Mouse (Mus musculus) heart, embryonic 11.5 days (tissue): ENCODE measurements around the gene Rrp9. TPM values are rescaled to one million over a fixed set of nuclear protein-coding genes. Genes with fewer than 3 reads are reported as not detected.

Source experiments
- ATAC-seq: fragments of 200-750 bp; cut with Nextera tagmentation; replicated peaks from 2 replicates; pipeline ENCODE4 v1.8.0; 2017; ENCODE audit warnings: moderate library complexity; ENCODE audit not compliant: insufficient number of reproducible peaks, low FRiP score, low TSS enrichment
- H3K27ac ChIP-seq: fragments of 300-500 bp; sonication (generic); 2 replicates; pipeline ENCODE4 v1.5.1; 2014; ENCODE audit warnings: mild to moderate bottlenecking, low read depth, low read length
- H3K27me3 ChIP-seq: fragments of 300-500 bp; sonication (generic); 2 replicates; pipeline ENCODE4 v1.6.1; 2014; ENCODE audit warnings: mild to moderate bottlenecking, low read length, mixed read lengths; ENCODE audit not compliant: control insufficient read depth, insufficient read depth
- H3K36me3 ChIP-seq: fragments of 300-500 bp; sonication (generic); 2 replicates; pipeline ENCODE4 v1.6.1; 2014; ENCODE audit warnings: mild to moderate bottlenecking, low read length, moderate library complexity, mixed read lengths; ENCODE audit not compliant: control insufficient read depth, insufficient read depth
- H3K4me1 ChIP-seq: fragments of 300-500 bp; sonication (generic); 2 replicates; pipeline ENCODE4 v1.6.1; 2014; ENCODE audit warnings: low read length; ENCODE audit not compliant: control insufficient read depth, insufficient read depth
- H3K4me2 ChIP-seq: fragments of 300-500 bp; sonication (generic); 2 replicates; pipeline ENCODE4 v1.6.1; 2014; ENCODE audit warnings: mild to moderate bottlenecking, moderate library complexity
- H3K4me3 ChIP-seq: fragments of 300-500 bp; sonication (generic); 2 replicates; pipeline ENCODE4 v1.5.1; 2014; ENCODE audit warnings: low read depth, low read length
- H3K9ac ChIP-seq: fragments of 300-500 bp; sonication (generic); 2 replicates; pipeline ENCODE4 v1.6.1; 2014; ENCODE audit warnings: mild to moderate bottlenecking, low read depth, low read length, moderate library complexity
- H3K9me3 ChIP-seq: fragments of 300-500 bp; sonication (generic); replicated peaks from 2 replicates; pipeline ENCODE4 v1.6.1; 2016; ENCODE audit warnings: low read length; ENCODE audit not compliant: control insufficient read depth
- WGBS: fragments of 180-500 bp; shearing (Covaris S2); extraction: QIAGEN DNeasy Blood & Tissue Kit; methylation state at CpG from one replicate; pipeline ENCODE4 v1.1.7; 2014; ENCODE audit not compliant: insufficient replicate concordance; 5-methylcytosine and 5-hydroxymethylcytosine counted together
- polyA plus RNA-seq: library from polyadenylated mRNA; unstranded; fragments of >200 nt; fragmentation: Nextera tagmentation; extraction: Ambion mirVana; gene quantifications from 2 replicates; pipeline ENCODE4 v1.2.1, GENCODE M21; 2014

Rrp9 gene
- polyA plus RNA-seq = 31.3 and 32.9 TPM in 2 replicates

DNA sequence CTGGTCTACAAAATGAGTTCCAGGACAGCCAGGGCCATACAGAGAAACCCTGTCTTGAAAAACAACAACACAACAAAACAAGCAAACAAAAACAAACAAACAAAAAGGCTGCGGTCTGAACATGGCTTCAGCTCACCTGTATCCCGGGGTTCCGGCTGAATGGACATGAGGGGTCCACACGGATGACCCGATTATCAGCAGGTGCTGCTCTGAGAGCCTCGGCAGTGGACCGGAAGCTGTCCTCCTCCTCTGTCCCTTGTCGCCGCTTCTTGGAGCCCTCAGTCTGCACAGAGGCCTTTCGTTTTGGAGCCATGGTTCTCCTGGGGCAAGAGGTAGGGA, at the start of gene Rrp9:
Gene Rrp9 (plus strand): TSS at position 301 of the 339 bp plus-strand sequence.
- Histone ChIP-seq H3K4me1 (peaks cover 33% of the 10 kb centered on the region), H3K27ac (no peak within 1 kb of the TSS), H3K9me3 (no peaks in the 10 kb centered on the region), H3K36me3 (no peaks in the 10 kb centered on the region), H3K4me2 (peak within 1 kb of the TSS; percentile 48), H3K4me3 (peak within 1 kb of the TSS; percentile 57; the same call in 1 of the 2 replicates), H3K9ac (peak within 1 kb of the TSS; percentile 58), H3K27me3 (no peaks in the 10 kb centered on the region)
- no peak for ATAC-seq
- WGBS = 82% methylated on average over 10 of the region's 10 CpGs

GRCm38 (mm10) chr9:106428719-106429220, 47.0 kb upstream of the Rrp9 start:
- peak; percentile 58 for ATAC-seq
- H3K27ac ChIP-seq = peak overlapping the region; percentile 96
- no peaks in the 10 kb centered on the region for H3K27me3 ChIP-seq
- H3K4me2 ChIP-seq = peak overlapping the region; percentile 67
- 18% methylated on average over 11 of the region's 11 CpGs for WGBS
- H3K36me3 ChIP-seq = peaks cover 18% of the 10 kb centered on the region
- peaks cover 10% of the 10 kb centered on the region for H3K4me1 ChIP-seq
- H3K9me3 ChIP-seq = no peaks in the 10 kb centered on the region
- peak overlapping the region; percentile 90 for H3K9ac ChIP-seq
- H3K4me3 ChIP-seq = peak overlapping the region; percentile 74

DNA sequence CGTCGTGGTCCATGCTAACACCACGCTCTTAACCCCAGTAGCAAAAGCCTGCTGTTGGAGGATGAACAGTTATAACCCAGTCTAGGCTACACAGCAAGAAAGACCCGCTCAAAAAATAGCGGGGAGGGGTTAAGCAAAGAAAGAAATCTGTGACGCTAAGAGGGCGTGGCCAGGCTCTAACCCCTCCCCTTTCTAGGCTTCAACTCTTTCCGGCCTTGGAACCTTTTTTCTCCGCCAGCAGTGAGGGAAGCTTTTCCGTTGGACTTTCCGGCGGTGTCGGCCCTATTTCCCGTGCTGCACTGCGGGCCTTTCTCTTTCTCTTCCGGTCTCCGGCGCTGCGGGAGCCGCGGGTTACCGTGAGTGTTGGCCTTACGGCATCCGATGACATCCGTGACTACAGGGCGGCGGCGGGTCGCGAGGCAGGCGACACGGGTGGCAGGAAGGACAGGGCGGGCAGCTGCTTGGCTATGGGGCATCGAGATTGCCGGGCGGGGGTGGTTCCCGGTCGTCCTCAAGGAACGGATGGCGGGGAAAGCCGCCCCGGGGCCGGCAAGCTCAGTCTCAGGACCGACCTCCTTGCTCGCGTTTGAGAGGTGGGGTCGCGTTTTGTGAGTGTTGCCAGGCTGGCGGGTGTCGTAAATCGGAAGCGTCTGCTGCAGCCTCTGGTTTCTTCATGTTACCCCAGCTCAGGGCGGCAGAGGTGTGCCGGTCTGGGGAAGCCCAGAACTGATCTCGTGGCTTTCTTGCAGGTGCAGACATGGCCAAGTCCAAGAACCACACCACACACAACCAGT, 46.3 kb upstream of the Rrp9 start, which contains the start of gene Rpl29:
Gene Rpl29 (plus strand): TSS at position 234 of the 794 bp plus-strand sequence.
- peak within 1 kb of the TSS; percentile 74 for H3K4me3 ChIP-seq
- H3K36me3 ChIP-seq = peaks cover 18% of the 10 kb centered on the region
- peak within 1 kb of the TSS; percentile 90 for H3K9ac ChIP-seq
- H3K27ac ChIP-seq = peak within 1 kb of the TSS; percentile 96
- WGBS = under 1% methylated on average over 55 of the region's 55 CpGs
- peak within 1 kb of the TSS; percentile 84 for H3K4me2 ChIP-seq
- peak; percentile 81 for ATAC-seq
- H3K9me3 ChIP-seq = no peaks in the 10 kb centered on the region
- H3K4me1 ChIP-seq = peaks cover 10% of the 10 kb centered on the region
- H3K27me3 ChIP-seq = no peaks in the 10 kb centered on the region

DNA sequence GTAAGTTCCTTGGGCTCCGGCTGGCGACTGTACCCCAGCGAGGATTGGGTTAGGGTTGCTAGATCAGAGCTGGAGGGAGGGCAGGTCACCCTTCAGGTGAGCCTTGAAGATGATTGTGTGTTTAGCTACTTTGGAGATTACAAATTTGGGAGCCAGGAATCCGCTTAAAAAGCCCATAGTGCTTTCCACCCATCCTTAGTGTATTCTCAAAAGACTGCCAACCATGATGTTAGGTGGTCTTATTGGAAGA, 45.8 kb upstream of the Rrp9 start:
- peak overlapping the region; percentile 96 for H3K27ac ChIP-seq
- H3K4me2 ChIP-seq = peak overlapping the region; percentile 84
- no peaks in the 10 kb centered on the region for H3K27me3 ChIP-seq
- 3% methylated on average over 4 of the region's 4 CpGs for WGBS
- peaks cover 18% of the 10 kb centered on the region for H3K36me3 ChIP-seq
- peak overlapping the region; percentile 74 for H3K4me3 ChIP-seq
- no peaks in the 10 kb centered on the region for H3K9me3 ChIP-seq
- peak overlapping the region; percentile 90 for H3K9ac ChIP-seq
- ATAC-seq = no peak
- peaks cover 10% of the 10 kb centered on the region for H3K4me1 ChIP-seq

DNA sequence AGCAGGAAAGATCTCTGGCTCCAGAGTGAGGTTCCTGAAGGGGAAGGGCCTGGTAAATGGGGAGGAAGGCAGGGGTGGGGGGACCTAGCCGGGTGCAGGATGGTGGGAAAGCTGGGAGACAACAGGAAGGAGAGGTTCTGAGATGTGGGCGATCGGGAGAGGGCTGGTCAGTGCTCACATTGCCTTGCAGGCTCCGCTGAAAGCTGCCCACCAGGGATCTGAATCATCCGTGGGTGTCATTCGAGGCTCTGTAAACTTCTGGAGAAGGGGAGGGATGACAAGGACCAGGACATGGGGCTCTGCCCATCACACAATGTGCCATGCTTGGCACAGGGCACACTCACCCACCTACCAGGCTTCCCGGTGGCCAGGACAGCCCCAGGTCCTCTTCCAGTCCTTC, 42.4 kb upstream of the Rrp9 start:
- no peak for ATAC-seq
- Histone ChIP-seq H3K27me3 (no peaks in the 10 kb centered on the region), H3K4me2 (no peak overlapping the region), H3K4me1 (peaks cover 22% of the 10 kb centered on the region), H3K4me3 (no peak overlapping the region), H3K9ac (no peak overlapping the region), H3K9me3 (no peaks in the 10 kb centered on the region), H3K36me3 (peaks cover 18% of the 10 kb centered on the region), H3K27ac (no peak overlapping the region)
- 63% methylated on average over 7 of the region's 7 CpGs for WGBS

DNA sequence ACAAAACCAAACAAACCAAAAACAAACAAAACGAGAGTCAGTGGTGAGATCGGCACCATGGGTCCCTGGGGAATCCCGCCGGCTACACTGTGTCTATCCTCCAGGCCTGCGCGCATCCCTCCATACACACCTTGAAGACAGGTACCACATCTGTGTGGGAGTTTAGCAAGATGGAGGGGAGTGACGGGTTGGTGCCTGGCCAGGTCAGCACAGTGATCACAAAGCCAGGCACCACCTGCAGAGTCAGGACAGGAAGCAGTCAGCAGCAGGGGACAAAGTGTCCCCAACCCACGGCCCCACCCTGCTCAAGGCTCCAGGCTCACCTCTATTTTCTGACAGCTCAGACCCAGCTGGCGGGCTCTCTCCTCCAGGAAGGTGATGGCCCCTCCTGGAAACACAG, 39.2 kb upstream of the Rrp9 start:
- no peak overlapping the region for H3K27ac ChIP-seq
- peaks cover 21% of the 10 kb centered on the region for H3K4me1 ChIP-seq
- no peaks in the 10 kb centered on the region for H3K9me3 ChIP-seq
- peaks cover 11% of the 10 kb centered on the region for H3K36me3 ChIP-seq
- ATAC-seq = no peak
- WGBS = 75% methylated on average over 9 of the region's 9 CpGs
- no peak overlapping the region for H3K9ac ChIP-seq
- H3K4me2 ChIP-seq = no peak overlapping the region
- H3K27me3 ChIP-seq = no peaks in the 10 kb centered on the region
- H3K4me3 ChIP-seq = no peak overlapping the region

- no peak overlapping the region for H3K4me2 ChIP-seq
- no peak for ATAC-seq
- peaks cover 11% of the 10 kb centered on the region for H3K4me1 ChIP-seq
- H3K9ac ChIP-seq = no peak overlapping the region
- H3K9me3 ChIP-seq = no peaks in the 10 kb centered on the region
- no peak overlapping the region for H3K4me3 ChIP-seq
- H3K36me3 ChIP-seq = no peaks in the 10 kb centered on the region
- 72% methylated on average over 5 of the region's 5 CpGs for WGBS
- no peak overlapping the region for H3K27ac ChIP-seq
- H3K27me3 ChIP-seq = no peaks in the 10 kb centered on the region
Observed at GRCm38 (mm10) chr9:106442680-106443079, 33.1 kb upstream of the Rrp9 start.

- no peak for ATAC-seq
- no peaks in the 10 kb centered on the region for H3K27me3 ChIP-seq
- H3K27ac ChIP-seq = no peak overlapping the region
- H3K36me3 ChIP-seq = no peaks in the 10 kb centered on the region
- H3K4me3 ChIP-seq = no peak overlapping the region
- H3K9ac ChIP-seq = no peak overlapping the region
- 75% methylated on average over 4 of the region's 4 CpGs for WGBS
- peaks cover 13% of the 10 kb centered on the region for H3K4me1 ChIP-seq
- H3K9me3 ChIP-seq = no peaks in the 10 kb centered on the region
- H3K4me2 ChIP-seq = no peak overlapping the region
Observed at GRCm38 (mm10) chr9:106444836-106445235, 30.9 kb upstream of the Rrp9 start.

GRCm38 (mm10) chr9:106447348-106447747, 28.4 kb upstream of the Rrp9 start, which contains the start of the genes Abhd14b and Abhd14a:
Gene Abhd14b (plus strand): TSS chr9:106447459.
Gene Abhd14a (minus strand): TSS chr9:106447678.
- Histone ChIP-seq H3K27ac (peak within 1 kb of the TSS; percentile 59), H3K27me3 (peaks cover 4% of the 10 kb centered on the region), H3K4me2 (peak within 1 kb of the TSS; percentile 85), H3K4me1 (peaks cover 29% of the 10 kb centered on the region), H3K4me3 (peak within 1 kb of the TSS; percentile 51), H3K36me3 (no peaks in the 10 kb centered on the region), H3K9me3 (no peaks in the 10 kb centered on the region), H3K9ac (peak within 1 kb of the TSS; percentile 74)
- ATAC-seq = peak; percentile 80
- under 1% methylated on average over 24 of the region's 24 CpGs for WGBS
